Mouse (Mus musculus): ENCODE measurements at regions not wholly inside any gene's neighbourhood (a gene's known extent, or its start where the extent isn't known, plus 50 kb on each side); places are given as distances from the start of the nearest gene placed in this dataset.

DNA sequence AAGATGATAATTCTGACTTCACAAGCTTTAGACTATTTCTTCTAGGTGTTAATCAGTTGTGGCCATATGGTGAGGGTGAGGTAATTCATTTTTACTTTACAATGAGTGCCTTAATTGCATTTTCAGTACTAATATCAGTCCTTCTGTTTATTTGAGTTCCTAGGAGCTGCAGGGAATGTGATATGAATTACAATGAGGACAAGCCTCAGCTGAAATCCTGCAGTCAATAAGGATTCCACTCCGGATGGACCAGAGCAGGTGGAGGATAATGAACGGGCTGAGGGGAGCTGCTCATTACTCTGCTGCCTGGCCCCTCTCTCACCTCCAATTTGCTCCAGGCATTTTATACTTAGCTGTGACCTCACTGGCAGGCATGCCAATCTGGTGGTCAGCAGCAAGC, 85.7 kb upstream of the Cul1 start:
- no peak overlapping the region for H3K9ac ChIP-seq

DNA sequence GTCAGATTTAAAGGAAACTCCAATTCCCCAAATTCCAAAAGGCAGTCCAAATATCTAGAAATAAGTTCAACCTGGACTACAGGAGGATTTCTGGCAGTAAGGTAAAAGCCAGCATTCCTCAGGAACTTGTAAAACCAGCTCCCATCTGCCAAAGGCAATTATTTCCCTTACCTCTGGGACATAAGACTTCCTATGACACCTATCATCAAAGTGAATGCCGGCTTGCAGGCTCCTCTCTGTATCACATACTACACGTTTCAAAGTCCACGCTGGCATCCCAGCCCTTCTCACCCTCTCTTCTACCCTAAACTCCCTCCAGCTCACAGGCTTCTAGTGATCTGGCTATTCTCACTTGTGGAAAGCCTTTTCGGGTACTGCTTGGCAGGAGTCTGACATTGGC, 77.5 kb upstream of the Cul1 start:
- WGBS: 84% methylated on average over 4 of the region's 4 CpGs
- Histone ChIP-seq H3K27ac (ENCODE audit: low read depth, low read length) (no peak overlapping the region), H3K4me3 (ENCODE audit: low read depth, low read length) (no peak overlapping the region), H3K9ac (no peak overlapping the region), H3K9me3 (ENCODE audit: low read length) (no peaks in the 10 kb centered on the region), H3K27me3 (ENCODE audit: insufficient read depth, low read length) (no peaks in the 10 kb centered on the region), H3K4me1 (ENCODE audit: insufficient read depth) (no peaks in the 10 kb centered on the region), H3K36me3 (ENCODE audit: insufficient read depth) (no peaks in the 10 kb centered on the region), H3K4me2 (ENCODE audit: low read depth) (no peak overlapping the region)
- no peak for TF ChIP-seq CTCF (IDR thresholded peaks at IDR 0.05; ENCODE audit: low read depth)
- DNase-seq (no peak), ATAC-seq (no peak)

More for the DNA sequence above, 85.7 kb upstream of the Cul1 start:
- no peak for TF ChIP-seq CTCF (IDR thresholded peaks at IDR 0.05; ENCODE audit: low read depth)
- DNase-seq (no peak), ATAC-seq (no peak)
- Histone ChIP-seq H3K36me3 (ENCODE audit: insufficient read depth) (no peaks in the 10 kb centered on the region), H3K4me3 (ENCODE audit: low read depth, low read length) (no peak overlapping the region), H3K4me1 (ENCODE audit: insufficient read depth) (no peaks in the 10 kb centered on the region), H3K27ac (ENCODE audit: low read depth, low read length) (no peak overlapping the region), H3K4me2 (ENCODE audit: low read depth) (no peak overlapping the region), H3K9me3 (ENCODE audit: low read length) (0 out of 2 replicates have a peak, but pooled peaks cover 3% of the 10 kb centered on the region), H3K27me3 (ENCODE audit: insufficient read depth, low read length) (no peaks in the 10 kb centered on the region)
- 16% methylated on average over 2 of the region's 2 CpGs for WGBS

DNA sequence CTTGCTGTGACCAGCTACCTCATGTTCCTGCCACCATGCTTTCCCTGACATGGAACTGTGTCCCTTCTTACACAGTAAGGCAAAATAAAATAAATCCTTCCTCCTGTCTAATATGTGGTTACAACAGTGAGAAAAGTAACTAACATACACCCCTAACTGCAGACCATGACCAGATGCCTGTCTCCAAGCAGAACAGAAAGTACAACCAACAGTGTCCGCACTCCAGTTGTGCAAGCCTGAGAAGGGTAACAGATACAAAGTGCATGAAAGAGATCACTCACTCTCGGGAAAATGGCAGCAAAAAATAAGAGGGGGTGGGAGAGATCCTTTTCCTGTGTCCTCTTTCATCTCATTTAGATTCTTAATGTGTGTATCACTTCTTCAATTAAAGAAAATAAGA, 71.7 kb upstream of the Cul1 start:
- no peak for DNase-seq
- Histone ChIP-seq H3K27ac (ENCODE audit: low read depth, low read length) (no peak overlapping the region), H3K4me2 (ENCODE audit: low read depth) (no peak overlapping the region), H3K9me3 (ENCODE audit: low read length) (no peaks in the 10 kb centered on the region), H3K36me3 (ENCODE audit: insufficient read depth) (no peaks in the 10 kb centered on the region), H3K9ac (no peak overlapping the region), H3K4me1 (ENCODE audit: insufficient read depth) (no peaks in the 10 kb centered on the region), H3K27me3 (ENCODE audit: insufficient read depth, low read length) (no peaks in the 10 kb centered on the region), H3K4me3 (ENCODE audit: low read depth, low read length) (no peak overlapping the region)
- TF ChIP-seq CTCF (IDR thresholded peaks at IDR 0.05; ENCODE audit: low read depth): no peak
- WGBS: 76% methylated on average over 2 of the region's 2 CpGs
- ATAC-seq: no peak

DNA sequence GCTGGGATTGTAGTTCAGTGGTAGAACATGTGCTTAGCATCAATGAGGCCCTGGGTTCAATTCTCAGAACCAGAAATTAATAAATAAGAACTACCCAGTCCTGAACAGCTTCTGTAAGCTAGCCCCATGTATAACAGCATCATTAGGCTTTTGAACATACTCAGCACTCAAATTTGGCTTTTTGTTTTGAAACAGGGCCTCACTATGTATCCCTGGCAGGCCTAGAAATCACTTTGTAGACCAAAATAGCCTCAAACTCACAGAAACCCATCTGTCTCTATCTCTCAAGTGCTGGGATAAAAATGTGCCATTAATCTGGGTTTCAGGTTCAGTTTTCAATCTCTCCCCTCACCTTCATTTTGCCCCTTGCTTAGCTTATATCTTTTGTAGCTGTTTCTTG, 66.6 kb upstream of the Cul1 start:
- ATAC-seq: no peak
- H3K4me1 ChIP-seq (ENCODE audit: insufficient read depth): peaks cover 9% of the 10 kb centered on the region; the same call in 1 of the 2 replicates
- DNase-seq: no peak
- no peaks in the 10 kb centered on the region for H3K27me3 ChIP-seq (ENCODE audit: insufficient read depth, low read length)
- H3K36me3 ChIP-seq (ENCODE audit: insufficient read depth): no peaks in the 10 kb centered on the region
- no peak for TF ChIP-seq CTCF (IDR thresholded peaks at IDR 0.05; ENCODE audit: low read depth)
- no peak overlapping the region for H3K4me2 ChIP-seq (ENCODE audit: low read depth)
- no peak overlapping the region for H3K9ac ChIP-seq
- H3K9me3 ChIP-seq (ENCODE audit: low read length): no peaks in the 10 kb centered on the region
- H3K27ac ChIP-seq (ENCODE audit: low read depth, low read length): no peak overlapping the region
- no peak overlapping the region for H3K4me3 ChIP-seq (ENCODE audit: low read depth, low read length)

DNA sequence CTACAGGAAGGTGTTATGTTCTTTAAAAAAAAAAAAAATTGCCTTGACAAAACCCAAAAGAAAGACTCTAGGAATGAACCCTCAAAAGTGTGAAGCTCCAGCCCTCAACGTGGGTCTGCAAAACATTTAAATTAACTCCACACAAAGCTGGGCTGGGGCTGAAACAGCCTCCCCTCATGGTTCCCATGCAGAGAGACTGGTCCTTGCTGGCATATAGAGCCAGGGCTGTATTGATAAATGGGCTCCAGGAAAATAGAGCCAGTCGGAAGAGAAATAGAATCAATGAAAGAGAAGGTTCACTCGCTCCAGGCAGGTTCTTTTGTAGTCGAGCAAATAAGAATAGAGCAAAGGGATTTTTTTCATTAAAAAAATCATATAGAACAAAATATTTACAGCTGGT, 63.3 kb upstream of the Cul1 start:
- no peak for DNase-seq
- ATAC-seq: no peak
- no peak overlapping the region for H3K4me2 ChIP-seq (ENCODE audit: low read depth)
- H3K9me3 ChIP-seq (ENCODE audit: low read length): no peaks in the 10 kb centered on the region
- H3K4me1 ChIP-seq (ENCODE audit: insufficient read depth): peaks cover 9% of the 10 kb centered on the region; the same call in 1 of the 2 replicates
- WGBS: 13% methylated on average over 4 of the region's 4 CpGs
- TF ChIP-seq CTCF (IDR thresholded peaks at IDR 0.05; ENCODE audit: low read depth): no peak
- H3K9ac ChIP-seq: no peak overlapping the region
- H3K36me3 ChIP-seq (ENCODE audit: insufficient read depth): no peaks in the 10 kb centered on the region
- H3K4me3 ChIP-seq (ENCODE audit: low read depth, low read length): no peak overlapping the region
- peak overlapping the region; percentile 58; the same call in 1 of the 2 replicates for H3K27ac ChIP-seq (ENCODE audit: low read depth, low read length)
- no peaks in the 10 kb centered on the region for H3K27me3 ChIP-seq (ENCODE audit: insufficient read depth, low read length)

DNA sequence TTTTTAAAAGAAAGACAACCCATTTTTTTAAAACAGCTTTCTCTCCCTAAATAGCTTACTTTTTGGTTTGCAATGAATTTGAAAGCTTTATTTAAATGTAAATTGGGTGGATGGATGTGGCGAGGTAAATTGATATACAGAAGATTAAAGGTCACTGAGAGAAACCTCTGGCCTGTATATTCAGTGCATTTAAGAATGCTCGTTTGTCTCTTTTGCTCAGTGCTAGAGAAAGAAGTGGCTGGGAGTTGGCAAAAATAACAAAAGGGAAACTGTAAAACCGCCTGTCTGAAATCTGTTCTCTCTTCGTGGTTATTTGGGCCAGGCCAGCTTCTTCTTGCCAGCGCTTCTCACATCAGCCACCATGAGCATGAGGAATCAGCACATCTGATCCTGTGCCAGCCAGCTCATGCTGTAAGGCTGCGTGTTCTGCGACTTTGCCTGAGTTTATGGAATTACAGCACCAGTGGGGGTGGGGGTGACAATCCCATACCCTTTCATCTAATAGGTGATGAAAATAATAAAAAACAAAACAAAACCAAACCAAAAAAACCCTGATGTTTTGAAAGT, 62.7 kb upstream of the Cul1 start:
- peak; percentile 90 for ATAC-seq
- H3K4me2 ChIP-seq (ENCODE audit: low read depth): peak overlapping the region; percentile 8; the same call in 1 of the 2 replicates

DNA sequence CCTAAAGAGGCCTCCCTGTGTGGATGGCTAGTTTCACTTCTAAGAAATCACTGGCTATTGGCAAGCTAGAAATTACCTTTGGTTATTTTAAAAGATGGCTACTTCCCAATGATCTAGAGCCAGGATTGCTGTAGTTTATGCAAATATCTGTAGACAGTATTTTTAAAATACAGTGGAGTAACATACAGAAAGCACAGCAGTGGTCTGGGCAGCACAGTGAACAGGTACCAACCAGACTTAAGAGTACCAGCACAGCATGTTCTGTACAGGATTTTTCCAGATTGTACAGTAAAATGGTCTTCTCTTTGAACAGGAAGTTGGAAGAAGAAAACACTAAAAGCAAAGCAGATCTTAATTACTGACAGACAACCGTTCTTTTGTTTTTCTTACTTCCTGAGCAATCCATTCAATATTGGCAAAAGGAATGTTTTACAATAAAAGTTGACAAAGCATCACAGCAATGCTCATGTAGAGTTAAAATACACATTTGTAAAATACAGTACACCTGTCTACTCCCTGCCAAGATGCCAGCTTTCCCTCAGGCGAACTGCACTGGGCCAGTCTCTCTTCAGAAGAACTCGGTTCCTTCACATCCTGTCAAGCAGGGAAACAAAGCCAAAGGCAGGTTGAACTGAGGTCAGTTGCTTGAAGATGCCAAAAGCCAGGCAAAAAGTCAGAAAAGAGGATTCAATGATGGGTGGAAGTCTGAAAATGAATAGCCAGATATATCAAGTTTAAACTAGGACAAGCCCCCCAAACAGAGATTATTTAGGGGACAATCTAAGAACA, 62.0 kb upstream of the Cul1 start:
- TF ChIP-seq CTCF (IDR thresholded peaks at IDR 0.05; ENCODE audit: low read depth): no peak
- Histone ChIP-seq H3K4me2 (ENCODE audit: low read depth) (peak overlapping the region; percentile 8; the same call in 1 of the 2 replicates), H3K9ac (no peak overlapping the region), H3K27ac (ENCODE audit: low read depth, low read length) (peak overlapping the region; percentile 54; the same call in 1 of the 2 replicates), H3K4me1 (ENCODE audit: insufficient read depth) (peaks cover 9% of the 10 kb centered on the region; the same call in 1 of the 2 replicates), H3K36me3 (ENCODE audit: insufficient read depth) (no peaks in the 10 kb centered on the region), H3K4me3 (ENCODE audit: low read depth, low read length) (no peak overlapping the region), H3K9me3 (ENCODE audit: low read length) (no peaks in the 10 kb centered on the region), H3K27me3 (ENCODE audit: insufficient read depth, low read length) (no peaks in the 10 kb centered on the region)
- no peak for DNase-seq
- peak; percentile 36; the same call in 1 of the 2 replicates for ATAC-seq
- 35% methylated on average over 3 of the region's 3 CpGs for WGBS

More for the DNA sequence above, 62.7 kb upstream of the Cul1 start:
- Histone ChIP-seq H3K4me3 (ENCODE audit: low read depth, low read length) (no peak overlapping the region), H3K9ac (no peak overlapping the region), H3K9me3 (ENCODE audit: low read length) (no peaks in the 10 kb centered on the region), H3K27ac (ENCODE audit: low read depth, low read length) (peak overlapping the region; percentile 54; the same call in 1 of the 2 replicates), H3K27me3 (ENCODE audit: insufficient read depth, low read length) (no peaks in the 10 kb centered on the region), H3K4me1 (ENCODE audit: insufficient read depth) (peaks cover 9% of the 10 kb centered on the region; the same call in 1 of the 2 replicates), H3K36me3 (ENCODE audit: insufficient read depth) (no peaks in the 10 kb centered on the region)
- TF ChIP-seq CTCF (IDR thresholded peaks at IDR 0.05; ENCODE audit: low read depth): no peak
- 16% methylated on average over 7 of the region's 7 CpGs for WGBS
- DNase-seq: peak; percentile 75
